Mouse (Mus musculus) midbrain, embryonic 11.5 days (tissue): ENCODE measurements around the gene Gcm2. TPM values are rescaled to one million over a fixed set of nuclear protein-coding genes. Genes with fewer than 3 reads are reported as not detected.

Experiments
- ATAC-seq: fragments of 200-750 bp; cut with Nextera tagmentation; 2 replicates; pipeline ENCODE4 v1.8.0; 2017; ENCODE audit warnings: moderate TSS enrichment, moderate library complexity; ENCODE audit not compliant: low FRiP score
- DNase-seq: peaks from one replicate; pipeline ENCODE4 v3.0.0; 2015; ENCODE audit warnings: low spot score; ENCODE audit errors: missing footprints
- H3K27ac ChIP-seq: fragments of 300-500 bp; sonication (generic); 2 replicates; pipeline ENCODE4 v1.5.1; 2014; ENCODE audit warnings: low read depth, low read length
- H3K27me3 ChIP-seq: fragments of 300-500 bp; sonication (generic); 2 replicates; pipeline ENCODE4 v1.6.1; 2014; ENCODE audit warnings: mild to moderate bottlenecking, low read length, moderate library complexity, mixed read lengths; ENCODE audit not compliant: control insufficient read depth, insufficient read depth
- H3K36me3 ChIP-seq: fragments of 300-500 bp; sonication (generic); 2 replicates; pipeline ENCODE4 v1.6.1; 2014; ENCODE audit warnings: mild to moderate bottlenecking, low read length, moderate library complexity, mixed read lengths; ENCODE audit not compliant: control insufficient read depth, insufficient read depth
- H3K4me1 ChIP-seq: fragments of 300-500 bp; sonication (generic); 2 replicates; pipeline ENCODE4 v1.6.1; 2014; ENCODE audit warnings: low read length; ENCODE audit not compliant: control insufficient read depth, insufficient read depth
- H3K4me2 ChIP-seq: fragments of 300-500 bp; sonication (generic); 2 replicates; pipeline ENCODE4 v1.6.1; 2014; ENCODE audit warnings: mild to moderate bottlenecking, moderate library complexity
- H3K4me3 ChIP-seq: fragments of 300-500 bp; sonication (generic); 2 replicates; pipeline ENCODE4 v1.5.1; 2014; ENCODE audit warnings: low read depth, low read length
- H3K9ac ChIP-seq: fragments of 300-500 bp; sonication (generic); 2 replicates; pipeline ENCODE4 v1.6.1; 2014; ENCODE audit warnings: low read length
- H3K9me3 ChIP-seq: fragments of 300-500 bp; sonication (generic); 2 replicates; pipeline ENCODE4 v1.6.1; 2016; ENCODE audit warnings: low read length; ENCODE audit not compliant: control insufficient read depth
- WGBS: fragments of 180-500 bp; shearing (Covaris S2); extraction: QIAGEN DNeasy Blood & Tissue Kit; methylation state at CpG from one replicate; pipeline ENCODE4 v1.1.7; 2014; 5-methylcytosine and 5-hydroxymethylcytosine counted together
- polyA plus RNA-seq: library from polyadenylated mRNA; unstranded; fragments of >200 nt; fragmentation: Nextera tagmentation; extraction: Ambion mirVana; gene quantifications from 2 replicates; pipeline ENCODE4 v1.2.1, GENCODE M21; 2014

The Gcm2 gene
- polyA plus RNA-seq, 1 experiment from 2014 or later = not detected

DNA sequence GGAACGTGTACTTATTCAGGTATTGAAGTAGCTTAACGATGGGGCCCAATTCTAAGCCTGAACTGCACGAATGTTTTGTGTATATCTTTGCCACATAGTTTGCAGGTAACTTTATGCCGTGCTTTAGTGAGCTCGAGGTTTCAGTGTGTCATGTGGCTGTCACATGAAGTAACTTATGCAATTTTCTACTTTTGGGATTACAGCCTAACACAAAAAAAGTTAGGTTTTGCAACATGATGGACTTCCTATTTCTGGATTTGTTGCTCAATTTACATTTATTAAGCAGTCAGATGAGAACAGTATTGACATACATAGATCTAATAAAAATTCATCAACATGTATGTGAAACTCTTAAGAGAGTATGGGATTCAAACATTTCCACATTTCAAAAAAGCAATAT, 37.0 kb downstream of the Gcm2 start:
- H3K27ac ChIP-seq = no peak overlapping the region
- H3K27me3 ChIP-seq = peaks cover 4% of the 10 kb centered on the region
- H3K9ac ChIP-seq = no peak overlapping the region
- ATAC-seq (no peak), DNase-seq (peak; percentile 70)
- H3K4me2 ChIP-seq = no peak overlapping the region
- H3K36me3 ChIP-seq = no peaks in the 10 kb centered on the region
- H3K9me3 ChIP-seq = no peaks in the 10 kb centered on the region
- H3K4me3 ChIP-seq = no peak overlapping the region
- WGBS = 85% methylated on average over 5 of the region's 5 CpGs
- peaks cover 3% of the 10 kb centered on the region; the same call in 1 of the 2 replicates for H3K4me1 ChIP-seq

DNA sequence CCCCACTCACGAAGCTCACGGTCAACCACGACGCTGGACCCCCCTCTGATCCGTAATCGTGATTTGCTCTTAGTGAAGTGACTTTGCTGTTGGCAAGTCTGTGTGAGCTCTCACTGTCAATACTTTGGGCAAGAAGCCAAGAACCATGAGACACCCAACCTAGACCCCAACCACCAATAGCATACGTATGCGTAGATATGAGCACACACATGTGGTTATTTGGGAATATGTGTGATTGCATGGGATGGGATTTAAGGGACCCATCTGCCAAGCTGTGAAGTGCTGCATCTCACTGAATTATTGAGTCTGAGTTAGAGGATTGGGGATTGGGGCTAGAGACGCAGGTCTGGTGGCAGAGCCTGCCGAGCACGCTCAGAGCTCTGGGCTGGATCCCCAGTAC, 39.2 kb downstream of the Gcm2 start:
- no peak overlapping the region for H3K4me2 ChIP-seq

DNA sequence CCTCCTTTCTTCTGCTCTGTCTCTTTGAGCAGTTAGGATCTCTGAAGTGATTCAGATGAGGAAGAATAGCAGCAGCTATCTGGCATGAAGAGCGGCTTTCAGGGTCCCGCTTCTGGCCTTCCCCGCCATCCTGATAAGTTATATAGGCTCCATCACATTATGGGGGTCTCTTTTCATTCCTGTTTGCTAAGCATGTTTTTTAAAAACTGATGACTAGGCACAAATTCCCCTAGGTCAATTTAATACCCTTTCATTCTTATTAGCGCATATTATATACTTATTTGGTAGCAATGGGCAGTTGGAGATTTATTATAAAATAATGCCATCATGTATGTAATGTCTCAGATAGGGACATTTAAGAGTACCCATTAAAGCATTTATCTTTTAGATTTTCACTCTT, 43.2 kb downstream of the Gcm2 start:
- H3K4me1 ChIP-seq = no peaks in the 10 kb centered on the region
- no peaks in the 10 kb centered on the region for H3K9me3 ChIP-seq
- no peak for ATAC-seq
- H3K4me3 ChIP-seq = no peak overlapping the region
- no peak overlapping the region for H3K9ac ChIP-seq
- no peak overlapping the region for H3K4me2 ChIP-seq
- 94% methylated on average over 4 of the region's 4 CpGs for WGBS
- no peaks in the 10 kb centered on the region for H3K27me3 ChIP-seq
- peak; percentile 47 for DNase-seq
- H3K27ac ChIP-seq = no peak overlapping the region
- no peaks in the 10 kb centered on the region for H3K36me3 ChIP-seq

More for the DNA sequence above, 39.2 kb downstream of the Gcm2 start:
- Histone ChIP-seq H3K27ac (no peak overlapping the region), H3K4me1 (no peaks in the 10 kb centered on the region), H3K4me3 (no peak overlapping the region), H3K9me3 (no peaks in the 10 kb centered on the region), H3K36me3 (no peaks in the 10 kb centered on the region), H3K27me3 (no peaks in the 10 kb centered on the region), H3K9ac (no peak overlapping the region)
- ATAC-seq = no peak
- peak; percentile 19 for DNase-seq
- 91% methylated on average over 11 of the region's 11 CpGs for WGBS

DNA sequence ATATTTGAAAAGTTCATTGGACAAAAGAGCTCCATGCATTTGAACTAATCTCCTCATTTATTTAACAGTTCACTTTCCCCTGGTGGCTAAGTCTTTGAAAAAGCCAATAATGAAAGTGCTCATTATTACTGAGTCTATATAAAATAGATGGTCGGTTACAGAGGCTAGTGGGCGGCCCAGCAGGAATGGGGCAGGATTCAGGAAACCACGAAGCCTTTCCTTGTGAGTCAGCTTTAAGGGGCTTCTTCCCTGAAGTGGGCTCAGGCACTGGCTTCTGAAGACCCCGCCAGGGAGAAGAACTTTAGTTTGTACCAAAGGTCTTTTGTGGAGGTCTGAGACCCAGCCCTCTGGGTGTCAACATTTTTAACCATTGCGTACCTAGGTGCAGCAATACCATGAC, 58.9 kb downstream of the Gcm2 start:
- no peak overlapping the region for H3K9ac ChIP-seq
- no peak overlapping the region for H3K4me3 ChIP-seq
- H3K27ac ChIP-seq = no peak overlapping the region
- H3K4me1 ChIP-seq = peaks cover 5% of the 10 kb centered on the region
- 0 out of 2 replicates have a peak, but pooled peaks have one; percentile 27 for ATAC-seq
- H3K4me2 ChIP-seq = no peak overlapping the region
- no peaks in the 10 kb centered on the region for H3K36me3 ChIP-seq
- WGBS = 23% methylated on average over 5 of the region's 5 CpGs
- peak; percentile 83 for DNase-seq
- H3K9me3 ChIP-seq = no peaks in the 10 kb centered on the region
- no peaks in the 10 kb centered on the region for H3K27me3 ChIP-seq

Other genes with a start within 250 kb of the Gcm2 start
- 99.7 and 104 TPM in 2 replicates for gene Pak1ip1, start 110.0 kb downstream of the Gcm2 start, polyA plus RNA-seq
- gene Tmem14c, start 94.7 kb downstream of the Gcm2 start, polyA plus RNA-seq = 198 and 200 TPM in 2 replicates
- 0.61 TPM in 2 replicates for gene Mak, start 31.3 kb downstream of the Gcm2 start, polyA plus RNA-seq
- not detected in 2 replicates for gene Sycp2l, start 3.3 kb upstream of the Gcm2 start, polyA plus RNA-seq
- gene Elovl2, start 109.4 kb upstream of the Gcm2 start, polyA plus RNA-seq = 48.3 and 56.3 TPM in 2 replicates
- gene Smim13, start 138.8 kb upstream of the Gcm2 start, polyA plus RNA-seq = 13.2 and 13.7 TPM in 2 replicates
- not detected in 2 replicates for gene Gm17364, start 162.9 kb upstream of the Gcm2 start, polyA plus RNA-seq